Mouse (Mus musculus): ENCODE results near the gene Ubr2.

DNA sequence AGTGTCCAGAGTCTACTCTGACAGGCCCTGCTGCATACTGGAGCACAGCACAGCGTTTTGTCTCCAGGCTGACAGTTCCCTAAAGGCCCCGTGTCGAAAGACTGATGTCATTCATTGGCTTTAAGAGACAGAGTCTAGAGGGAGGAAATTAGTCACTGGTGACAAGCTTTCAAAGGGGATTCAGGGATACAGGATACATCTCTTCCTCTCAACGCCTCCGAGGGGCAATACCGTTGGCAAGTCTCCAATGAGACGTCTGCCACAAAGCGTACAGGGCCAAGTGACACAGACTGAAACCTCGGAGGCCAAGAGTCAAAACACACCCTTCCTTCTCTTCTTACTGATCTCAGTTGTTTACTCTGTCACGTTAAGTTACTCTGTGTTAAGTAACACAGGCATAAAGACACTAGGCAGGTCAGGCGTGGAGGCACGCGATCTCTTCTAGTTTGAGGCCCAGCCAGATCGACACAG, 130.5 kb downstream of the Ubr2 start:
- peak in 1 of 2 experiments; percentile 34; a peak in 1 of 4 replicates for TF ChIP-seq EP300 (IDR thresholded peaks at IDR 0.05; ENCODE audit: low read depth in 1 of 2, low read length in 2 of 2)
- TF ChIP-seq NRF1 (IDR thresholded peaks at IDR 0.05; ENCODE audit: insufficient read depth, low read depth, low read length, poor library complexity, severe bottlenecking), result no peak
- no peak for TF ChIP-seq MAFK (IDR thresholded peaks at IDR 0.05; ENCODE audit: borderline replicate concordance, low read depth, low read length)
- no peak for TF ChIP-seq POLR2A (IDR thresholded peaks at IDR 0.05; ENCODE audit: control insufficient read depth in 1 of 2, insufficient read depth in 1 of 2, low read depth in 1 of 2, low read length in 2 of 2, poor library complexity in 1 of 2)
- TF ChIP-seq CTCF (IDR thresholded peaks at IDR 0.05 in 2 of 3, conservative IDR thresholded peaks at IDR 0.05 in 1 of 3; ENCODE audit: control insufficient read depth in 1 of 3, insufficient read depth in 1 of 3, low read depth in 2 of 3, low read length in 3 of 3, poor library complexity in 1 of 3, severe bottlenecking in 1 of 3), result no peak
- no peak for TF ChIP-seq RAD21 (IDR thresholded peaks at IDR 0.05; ENCODE audit: low read depth, low read length)
- TF ChIP-seq HCFC1 (IDR thresholded peaks at IDR 0.05; ENCODE audit: low read depth, low read length), result no peak
- no peak for TF ChIP-seq TBP (IDR thresholded peaks at IDR 0.05; ENCODE audit: low read depth, low read length)
- TF ChIP-seq JUND (IDR thresholded peaks at IDR 0.05; ENCODE audit: low read depth, low read length), result no peak
- no peak for TF ChIP-seq UBTF (IDR thresholded peaks at IDR 0.05; ENCODE audit: borderline replicate concordance, insufficient read depth, low read depth, low read length)
- no peak for TF ChIP-seq USF1 (IDR thresholded peaks at IDR 0.05; ENCODE audit: low read depth, low read length)
- TF ChIP-seq SMC3 (IDR thresholded peaks at IDR 0.05; ENCODE audit: low read depth, low read length), result no peak
- no peak for TF ChIP-seq ZC3H11A (IDR thresholded peaks at IDR 0.05; ENCODE audit: low read depth, low read length)

All from MEL (cell line).